Mouse (Mus musculus): ENCODE measurements at regions not wholly inside any gene's neighbourhood (a gene's known extent, or its start where the extent isn't known, plus 50 kb on each side); places are given as distances from the start of the nearest gene placed in this dataset.

DNA sequence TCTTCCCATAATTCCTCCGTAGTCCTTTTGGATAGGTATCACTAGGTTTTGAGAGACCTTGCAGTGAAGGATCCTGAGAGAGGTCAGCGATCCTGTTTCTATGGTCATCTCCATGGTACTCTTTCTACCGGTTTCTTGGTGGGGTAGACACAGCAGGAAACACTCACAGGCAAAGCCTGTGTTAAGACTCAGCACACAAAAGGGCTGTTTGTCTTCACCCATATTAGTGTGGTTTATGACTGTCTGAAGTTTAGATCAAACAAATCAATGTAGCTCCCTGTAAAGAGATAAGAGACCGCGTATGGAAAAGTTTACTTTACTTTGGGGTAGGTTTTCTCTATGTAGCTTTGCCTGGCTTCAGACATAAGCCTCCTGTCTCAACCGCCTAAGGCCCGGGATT is 282.5 kb upstream of the Rbms1 start:
- DNase-seq (ENCODE audit: low spot score in 2 of 2) = no peak

DNA sequence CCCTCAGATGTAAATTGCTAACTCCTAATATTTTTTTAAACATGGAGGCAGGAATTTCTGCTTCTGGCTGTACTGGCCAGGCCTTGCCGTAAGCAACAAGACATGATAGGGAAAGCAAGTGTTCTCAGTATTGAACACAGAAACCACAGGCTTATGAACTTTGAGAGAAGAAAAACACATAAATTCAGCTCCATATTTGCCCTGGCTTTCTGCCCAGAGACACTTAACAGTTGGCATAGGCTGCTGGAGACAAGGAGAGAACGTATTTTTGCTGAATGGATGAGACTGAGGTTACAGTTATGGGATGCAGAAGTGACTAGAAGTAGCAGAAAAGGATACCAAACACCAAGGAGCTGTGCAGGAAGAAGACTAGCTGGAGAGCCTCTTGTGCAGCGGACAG is 258.7 kb upstream of the Rbms1 start:
- no peak for DNase-seq (ENCODE audit: low spot score in 2 of 2)

DNA sequence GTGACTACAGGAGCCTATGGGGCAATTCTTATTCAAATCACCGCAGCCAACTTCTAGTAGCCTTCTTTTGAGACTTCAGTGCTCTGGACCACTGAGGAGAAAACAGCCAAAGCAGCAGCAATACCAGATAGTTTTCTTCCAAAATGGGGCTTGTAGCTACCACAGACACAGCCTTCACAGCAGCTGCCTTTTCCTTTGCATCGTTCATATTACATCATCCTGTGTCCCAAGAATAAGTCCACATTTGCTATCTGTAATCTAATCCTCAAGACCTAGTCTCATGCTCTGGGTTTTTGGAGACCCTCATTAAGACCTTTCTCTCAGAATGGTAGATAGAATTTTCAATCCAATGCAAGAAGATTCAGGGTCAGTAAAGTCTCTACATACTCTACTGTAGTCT is 258.2 kb upstream of the Rbms1 start:
- DNase-seq (ENCODE audit: low spot score in 2 of 2) = no peak

DNA sequence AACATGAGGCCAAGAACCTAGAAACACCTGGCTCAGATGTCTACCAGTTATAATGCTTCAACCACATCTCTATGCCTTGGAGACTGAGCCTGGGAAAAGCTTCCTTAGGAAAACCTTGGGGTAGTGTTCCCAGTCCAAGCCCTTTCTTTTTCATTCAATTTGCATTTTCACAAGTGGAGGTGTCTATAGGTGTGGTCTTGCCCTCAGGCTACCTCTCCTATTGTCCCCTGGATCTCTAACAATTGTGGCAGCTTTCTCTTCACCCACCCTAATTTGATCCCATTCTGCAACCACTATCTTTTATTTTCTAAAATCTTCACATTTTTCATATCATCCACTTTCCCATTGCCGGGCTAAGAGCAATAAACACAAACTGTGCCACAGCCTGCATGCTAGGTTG is 251.0 kb upstream of the Rbms1 start:
- no peak for DNase-seq (ENCODE audit: low spot score in 2 of 2)

DNA sequence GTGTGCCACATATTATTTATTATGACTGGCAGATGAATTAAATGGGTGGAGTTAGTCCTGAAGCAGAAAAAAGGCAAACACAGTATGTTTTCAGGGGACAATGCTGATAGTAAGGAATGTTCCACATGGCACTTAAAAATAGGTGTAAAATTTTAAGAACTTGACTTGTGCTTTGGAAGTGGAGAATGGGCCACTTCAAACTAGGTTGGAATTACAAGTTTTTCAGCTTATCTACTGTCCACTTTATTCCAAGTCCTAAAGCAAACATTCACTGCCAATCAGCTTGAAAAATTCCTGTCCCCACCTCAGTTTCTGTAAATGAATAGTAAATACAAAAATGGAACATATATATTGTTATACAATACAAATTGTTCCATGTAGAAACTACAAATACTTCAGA is 238.4 kb upstream of the Rbms1 start:
- DNase-seq (ENCODE audit: low spot score in 2 of 2) = no peak

DNA sequence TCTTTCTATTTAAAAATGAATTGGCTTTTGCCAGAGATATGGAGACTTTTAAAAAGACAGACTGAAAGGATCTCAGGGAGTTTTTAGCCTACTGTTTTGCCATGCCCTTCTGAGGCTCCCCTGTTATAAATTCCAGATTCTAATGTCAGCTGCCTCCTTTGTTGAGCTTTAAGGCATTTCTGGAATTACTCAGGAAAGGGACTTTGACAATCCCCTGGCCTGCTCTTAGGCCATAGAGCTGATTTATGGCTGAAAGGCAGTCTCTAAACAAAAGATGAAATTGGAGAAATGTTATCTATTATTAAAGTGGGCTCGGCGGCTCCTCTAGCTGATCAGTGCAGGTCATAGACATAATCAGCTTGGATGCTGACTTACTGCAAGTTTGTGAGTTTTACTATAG is 231.0 kb upstream of the Rbms1 start:
- DNase-seq (ENCODE audit: low spot score in 2 of 2) = no peak

DNA sequence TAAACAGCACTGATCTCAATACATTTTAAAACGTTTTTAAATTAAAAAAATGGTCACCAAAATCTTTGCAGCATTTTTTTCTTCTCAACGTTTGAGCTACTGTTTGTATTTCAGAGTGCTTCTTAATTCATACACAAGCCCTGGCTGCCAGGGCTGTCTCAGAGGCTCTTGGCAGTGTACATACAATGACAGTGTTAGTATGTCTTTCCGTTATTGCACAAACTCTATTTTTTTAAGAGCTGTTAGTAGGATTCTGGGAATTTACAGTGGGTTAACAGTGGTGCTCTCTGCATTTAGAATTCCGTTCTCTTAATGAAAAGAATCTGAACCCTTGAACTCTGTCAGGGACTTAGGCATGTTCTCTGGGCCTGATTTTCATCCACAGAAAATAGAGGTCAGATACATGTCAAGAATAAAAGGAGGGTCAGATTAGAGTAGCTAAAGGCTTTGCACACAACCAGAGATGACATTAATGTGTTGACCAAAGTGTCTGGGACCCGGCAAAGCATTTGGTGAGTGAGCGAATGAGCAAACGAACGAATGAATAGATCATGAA is 219.5 kb upstream of the Rbms1 start:
- DNase-seq (ENCODE audit: low spot score in 2 of 2) = no peak

DNA sequence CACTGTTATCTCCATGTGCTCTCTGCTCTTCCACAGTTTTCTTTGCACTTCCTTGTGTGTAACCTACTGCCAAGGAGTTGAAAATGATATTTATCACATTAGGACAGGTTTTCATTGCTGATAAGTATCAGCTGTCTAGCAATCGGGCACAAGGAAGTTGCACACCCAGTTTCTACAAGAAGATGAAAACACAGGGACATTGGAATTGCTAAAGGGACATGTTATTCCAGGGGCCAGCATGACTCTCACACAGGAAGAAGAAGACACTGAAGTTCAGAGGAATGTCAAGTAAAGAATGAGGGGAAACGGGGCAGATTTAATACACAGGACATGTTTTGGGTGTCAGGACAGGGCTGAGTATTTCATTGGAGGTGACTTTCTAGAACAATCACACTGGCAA is 214.8 kb upstream of the Rbms1 start:
- DNase-seq (ENCODE audit: low spot score in 2 of 2) = no peak

DNA sequence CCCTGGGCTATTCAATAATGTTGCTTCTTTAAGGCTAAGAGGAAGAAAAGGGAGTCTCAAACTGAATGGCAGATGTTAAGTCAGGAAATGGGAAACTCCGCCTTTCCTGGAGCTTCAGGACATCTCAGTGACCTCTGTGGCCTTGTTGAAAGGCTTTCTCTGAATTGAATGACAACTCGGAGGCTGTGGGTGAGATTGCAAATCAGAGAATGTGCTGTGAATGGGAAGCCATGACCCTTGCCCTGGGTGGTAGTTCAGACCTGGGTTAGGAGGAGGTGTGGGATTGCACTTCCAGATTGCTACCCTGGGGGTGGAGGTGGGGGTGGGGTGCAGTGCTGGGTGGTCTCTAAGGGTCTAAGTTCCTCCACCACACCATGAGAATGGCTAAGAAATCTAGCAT is 213.8 kb upstream of the Rbms1 start:
- DNase-seq (ENCODE audit: low spot score in 2 of 2) = no peak

DNA sequence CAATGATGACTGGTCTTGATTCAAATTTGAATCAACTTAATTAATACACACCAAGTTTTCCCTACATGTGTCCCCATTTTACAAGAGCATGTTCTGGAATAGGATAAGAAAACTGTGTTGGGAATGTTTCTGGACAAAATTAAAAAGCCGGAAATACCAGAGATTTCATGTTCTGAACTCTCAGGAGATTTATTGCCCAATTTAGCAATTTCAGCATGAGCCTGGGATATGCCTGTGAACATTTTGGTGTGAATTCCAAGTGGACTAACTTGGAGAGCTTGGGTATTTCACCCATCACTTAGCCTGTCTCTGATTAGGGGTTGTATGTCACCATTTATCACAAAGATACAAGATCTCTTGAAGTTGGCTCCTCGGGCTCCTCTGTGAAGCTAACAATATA is 210.6 kb upstream of the Rbms1 start:
- DNase-seq (ENCODE audit: low spot score in 2 of 2) = no peak

DNA sequence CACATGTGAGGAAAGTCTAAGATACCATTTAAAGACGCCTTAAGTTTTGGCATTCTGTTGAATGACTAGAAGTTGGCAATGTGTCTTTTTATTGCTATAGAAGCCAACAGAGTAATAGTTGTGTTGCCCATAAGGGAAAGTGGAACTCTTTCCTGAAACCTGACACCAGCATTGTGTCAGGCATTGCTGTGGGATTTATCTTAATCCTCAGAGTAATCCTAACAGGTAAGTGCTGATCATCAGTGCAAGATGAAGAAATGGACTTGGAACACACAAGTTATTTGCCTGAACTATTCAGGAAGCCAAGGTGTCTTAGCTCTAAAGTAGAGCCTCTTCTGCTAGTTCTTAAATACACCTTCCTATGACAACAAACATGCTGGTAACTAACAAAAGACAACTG is 198.3 kb upstream of the Rbms1 start:
- DNase-seq (ENCODE audit: low spot score in 2 of 2) = no peak

DNA sequence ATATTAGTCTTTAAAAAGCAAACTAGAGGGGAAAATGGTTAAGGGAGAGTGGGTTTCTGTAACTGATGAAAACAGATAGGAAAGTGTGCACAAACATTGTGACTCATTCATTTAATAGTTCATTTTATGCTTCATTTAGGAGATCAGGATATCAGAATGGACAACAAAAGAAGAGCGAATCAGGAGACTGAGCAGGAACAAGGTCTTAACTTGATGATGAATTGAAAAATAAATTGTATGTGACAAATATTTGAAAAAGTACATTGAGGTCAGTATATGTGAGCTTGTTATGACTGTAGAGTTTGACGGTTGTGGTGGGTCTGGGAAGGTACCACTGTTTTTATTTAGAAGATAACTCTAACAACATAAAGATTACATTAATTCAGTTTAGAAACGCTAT is 196.8 kb upstream of the Rbms1 start:
- DNase-seq (ENCODE audit: low spot score in 2 of 2) = no peak

DNA sequence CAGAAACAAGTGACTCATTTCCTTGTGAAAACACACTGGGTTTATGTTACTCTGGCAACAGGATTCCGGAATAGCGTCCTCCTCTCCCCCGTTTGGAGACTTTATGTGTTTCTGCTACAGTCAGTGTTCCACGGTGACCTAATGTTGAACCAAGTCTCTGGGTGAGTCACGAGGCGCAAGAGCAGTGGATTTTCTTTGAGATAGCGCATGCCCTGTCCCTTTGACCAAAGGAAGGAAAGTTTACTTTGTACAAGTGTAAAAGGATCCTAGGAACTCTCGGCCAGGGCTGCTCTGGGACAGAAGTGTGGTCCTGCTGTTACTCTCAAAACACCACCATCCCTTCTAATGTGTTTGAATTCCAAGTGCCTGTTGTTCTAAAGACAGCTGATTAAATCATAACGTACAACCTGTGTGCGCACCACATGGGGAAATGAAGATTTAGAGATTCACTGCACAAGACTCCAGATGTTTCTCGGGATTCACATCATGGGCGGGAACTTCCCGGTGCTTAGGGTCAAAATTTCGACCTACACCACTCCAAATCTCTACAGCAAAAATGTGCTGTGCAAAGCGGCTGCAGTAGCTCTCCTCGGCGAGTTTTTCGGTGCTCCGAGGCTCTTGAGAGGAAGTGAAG is 176.1 kb upstream of the Rbms1 start:
- peak; percentile 35 to 39 for DNase-seq (ENCODE audit: low spot score in 2 of 2)

DNA sequence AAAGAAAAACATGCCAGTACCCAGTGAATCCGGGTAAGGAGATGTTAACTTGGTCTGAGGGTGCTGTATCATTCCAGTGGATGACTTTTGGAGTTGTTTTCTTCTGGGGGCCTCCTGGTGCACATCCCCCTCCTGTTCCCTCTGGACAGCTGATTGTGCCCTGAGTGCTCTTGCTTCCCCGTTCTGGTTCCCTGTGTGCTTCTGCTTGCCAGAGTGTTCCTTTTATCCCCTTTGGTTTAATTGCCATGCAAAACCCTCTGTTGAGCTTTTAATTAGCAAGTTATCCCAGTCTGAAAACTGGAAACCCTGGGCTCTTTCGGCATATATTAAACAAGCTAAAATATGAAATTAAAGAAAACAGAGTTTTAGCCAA is 175.6 kb upstream of the Rbms1 start:
- DNase-seq (ENCODE audit: low spot score in 2 of 2) = no peak

DNA sequence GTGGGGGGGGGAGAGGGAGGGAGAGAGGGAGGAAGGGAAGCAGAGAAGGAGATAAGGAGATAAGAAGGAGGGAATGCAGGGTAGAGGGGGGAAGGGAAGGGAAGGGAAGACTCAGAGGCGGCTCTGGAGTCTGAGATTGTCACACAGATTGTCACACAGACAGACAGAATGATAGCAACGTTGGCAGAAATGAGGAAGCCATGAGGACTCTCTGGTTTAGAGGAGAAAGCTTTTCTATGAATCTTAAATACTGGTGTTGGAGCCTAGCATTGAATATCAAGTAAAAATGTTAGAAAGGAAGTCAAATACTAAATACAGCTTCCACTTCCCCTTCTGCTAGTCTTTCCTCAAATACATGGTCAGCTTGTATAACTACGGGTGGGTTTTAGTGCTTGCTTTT is 174.4 kb upstream of the Rbms1 start:
- no peak for DNase-seq (ENCODE audit: low spot score in 2 of 2)

DNA sequence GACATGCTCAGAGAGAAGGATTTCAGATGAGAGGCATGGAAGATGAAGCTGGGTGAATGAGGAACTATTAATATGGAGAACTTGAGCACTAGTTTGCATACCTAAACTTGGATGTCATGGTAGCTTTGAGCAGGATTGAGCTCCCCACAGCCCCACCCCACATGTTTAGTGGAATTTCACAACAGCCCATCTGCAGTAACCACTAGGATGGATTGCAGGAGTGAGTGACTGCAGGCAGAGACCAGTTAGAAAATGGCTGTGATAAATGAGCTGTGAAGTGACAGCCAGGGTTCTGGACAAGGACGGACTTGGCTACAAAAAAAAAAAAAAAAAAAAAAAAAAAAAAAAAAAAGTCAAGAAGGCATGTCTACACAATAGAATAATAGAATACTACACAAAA is 173.9 kb upstream of the Rbms1 start:
- no peak for DNase-seq (ENCODE audit: low spot score in 2 of 2)

DNA sequence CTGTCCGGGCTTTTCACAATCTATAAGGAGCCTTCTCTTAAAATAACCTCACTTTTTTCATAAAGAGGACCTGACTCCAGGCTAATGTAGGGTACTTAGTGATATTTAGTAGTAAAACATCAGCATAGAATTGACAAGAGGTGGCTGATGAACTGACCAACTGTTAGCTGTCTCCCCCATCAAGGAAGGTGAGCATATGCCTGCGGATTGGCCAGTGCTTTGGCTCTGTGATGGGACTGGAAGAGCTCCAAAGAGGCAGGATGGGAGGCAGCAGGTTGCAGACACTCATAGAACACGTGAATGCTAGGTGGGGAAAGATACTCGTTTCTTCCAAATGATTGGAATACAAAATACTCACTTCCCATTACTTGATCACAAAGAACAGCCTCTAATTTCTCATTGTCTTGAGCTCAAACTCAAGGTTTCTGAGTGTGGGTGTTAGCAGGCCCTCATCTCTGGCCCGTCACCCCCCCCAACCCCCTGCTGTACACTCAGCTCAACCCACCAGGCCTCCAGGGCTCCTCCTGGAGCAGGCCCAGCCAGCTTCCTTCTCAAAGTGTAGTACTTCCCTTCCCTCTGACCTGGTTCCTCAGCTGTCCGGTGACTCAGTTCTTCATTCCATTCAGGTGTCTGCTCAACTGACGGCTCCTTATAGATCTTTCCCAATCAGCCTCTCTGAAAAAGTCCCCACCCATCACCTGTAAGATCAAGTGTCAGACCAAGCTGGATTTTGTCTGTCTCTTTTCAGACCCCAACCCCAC is 160.2 kb upstream of the Rbms1 start:
- no peak for DNase-seq (ENCODE audit: low spot score in 2 of 2)

DNA sequence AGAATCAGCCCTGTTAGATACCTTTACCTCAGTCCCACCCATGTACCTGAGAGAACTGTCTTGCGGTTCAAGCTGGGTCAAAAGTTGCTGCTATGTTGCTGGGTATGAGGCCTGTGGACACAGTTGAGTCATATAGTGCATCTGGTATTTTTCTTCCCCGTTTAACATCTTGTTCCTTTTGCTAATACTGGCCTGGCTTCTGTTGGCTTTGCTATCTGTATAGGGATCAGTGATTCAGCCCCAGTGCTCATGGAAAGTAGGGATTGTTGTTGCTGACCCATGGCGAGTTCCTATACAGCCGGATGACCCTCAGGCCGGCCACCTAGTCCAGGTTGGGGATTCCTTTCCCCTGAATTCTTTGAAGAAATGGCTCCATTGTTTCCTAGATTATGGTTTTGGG is 158.3 kb upstream of the Rbms1 start:
- no peak for DNase-seq (ENCODE audit: low spot score in 2 of 2)

DNA sequence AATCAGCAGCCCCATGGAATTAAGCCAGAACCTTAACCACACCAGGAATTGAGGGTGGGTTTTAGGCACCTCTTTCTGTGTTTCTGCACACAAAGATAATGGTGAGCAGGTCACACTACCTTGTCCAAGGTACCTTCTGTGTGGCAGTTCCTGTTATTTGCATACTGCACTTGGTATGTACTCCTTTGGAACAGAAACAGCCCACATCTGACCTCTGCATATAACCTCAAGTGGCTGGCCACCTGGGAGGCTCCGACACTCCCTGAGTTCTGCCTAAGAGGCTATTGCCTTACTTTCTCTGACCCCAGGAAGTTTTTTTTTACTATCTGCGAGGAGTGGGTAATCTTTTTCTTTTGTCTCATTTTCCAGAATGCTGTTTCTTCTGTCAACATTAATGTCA is 151.6 kb upstream of the Rbms1 start:
- no peak for DNase-seq (ENCODE audit: low spot score in 2 of 2)

DNA sequence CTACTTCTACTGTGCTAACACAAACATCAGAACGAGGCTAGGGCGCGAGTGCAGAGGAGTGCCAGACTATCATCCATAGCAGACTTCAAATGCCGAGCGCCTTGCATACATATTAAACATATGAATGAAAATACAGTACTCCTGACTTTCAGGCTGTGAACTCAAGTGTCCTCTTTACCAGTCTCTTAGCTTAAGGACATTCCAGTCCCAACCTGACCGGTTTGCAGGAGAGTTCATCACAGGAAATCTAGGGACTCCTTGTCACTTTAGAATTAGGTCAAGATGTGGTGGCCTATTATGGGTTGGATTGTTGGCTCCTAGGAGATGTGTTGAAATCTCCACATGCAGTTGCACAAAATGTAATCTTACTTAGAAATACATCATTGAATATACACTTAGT is 150.9 kb upstream of the Rbms1 start:
- DNase-seq (ENCODE audit: low spot score in 2 of 2) = no peak

DNA sequence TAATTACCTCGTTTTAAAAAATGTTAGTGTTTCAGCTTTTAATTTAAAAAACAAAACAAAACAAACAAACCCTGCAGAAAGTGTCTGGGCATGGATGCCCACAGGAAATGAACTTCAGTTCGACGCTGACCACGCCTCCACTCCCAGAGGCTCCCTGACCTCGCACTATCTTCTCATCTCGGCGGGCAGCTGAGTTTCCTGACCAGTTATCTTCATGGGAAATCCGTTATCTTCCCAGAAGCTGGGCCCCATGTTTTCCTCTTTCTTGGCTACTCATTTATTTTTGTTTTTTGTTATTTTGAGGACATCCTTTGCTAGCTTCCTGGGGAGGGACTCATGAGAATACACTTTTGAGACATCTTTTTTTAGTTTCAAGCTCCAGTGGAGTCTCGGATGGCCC is 147.6 kb upstream of the Rbms1 start:
- DNase-seq (ENCODE audit: low spot score in 2 of 2) = no peak

DNA sequence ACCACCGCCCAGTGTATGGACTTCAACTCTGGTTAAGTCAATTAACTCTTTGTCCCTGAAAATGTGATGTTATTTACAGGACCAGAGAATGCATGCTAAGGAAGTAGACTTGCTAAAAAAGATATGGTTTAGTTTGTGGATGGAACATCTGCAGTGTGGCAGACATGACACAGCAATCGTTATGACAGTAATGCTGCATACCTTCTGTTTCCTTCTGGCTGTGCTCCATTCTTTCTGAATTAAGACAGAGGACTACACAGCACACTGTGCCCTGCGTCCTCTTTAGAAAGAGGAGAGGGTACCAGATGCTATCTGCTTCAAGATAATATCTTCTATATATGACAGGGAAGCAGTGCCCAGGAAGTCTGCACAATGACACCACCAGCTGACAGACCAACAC is 146.6 kb upstream of the Rbms1 start:
- DNase-seq (ENCODE audit: low spot score in 2 of 2) = no peak

DNA sequence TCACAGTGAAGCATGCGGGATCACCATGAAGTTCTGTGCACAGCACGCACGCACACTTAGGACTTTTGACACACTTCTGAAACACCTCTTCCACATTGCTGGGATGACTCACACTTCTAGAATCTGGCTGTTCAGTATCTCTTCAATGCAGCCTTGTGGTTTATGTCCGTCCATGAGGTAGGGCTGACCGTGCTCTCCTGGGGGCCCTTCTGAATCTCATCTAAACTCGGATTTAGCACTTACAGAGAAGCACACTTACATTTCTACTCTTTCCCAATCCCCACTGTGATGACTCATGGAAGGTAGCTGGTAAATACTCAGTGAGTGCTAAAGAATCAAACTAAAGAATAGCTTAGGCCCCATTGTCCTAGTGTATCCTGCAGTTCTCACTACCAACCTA is 142.2 kb upstream of the Rbms1 start:
- DNase-seq (ENCODE audit: low spot score in 2 of 2) = no peak
